Mouse (Mus musculus) heart, adult 9 months (tissue): ENCODE data around the gene Vmn1r185.
"Not testable (repeated sequence)": the region's sequence is repeated elsewhere in the genome, so short reads cannot be mapped to it uniquely, and the experiment has no call there.

ENCODE experiments used
- DNase-seq, 2 experiments: peaks; one replicate each; pipeline ENCODE4 v3.0.0; 2022; ENCODE audit warnings: low spot score in 2 of 2

Gene Vmn1r185

GRCm38 (mm10) chr7:26618364-26618763, at the start of gene Vmn1r185:
TSS of gene Vmn1r185 (minus strand) at chr7:26618464.
- DNase-seq: not testable (repeated sequence)

DNA sequence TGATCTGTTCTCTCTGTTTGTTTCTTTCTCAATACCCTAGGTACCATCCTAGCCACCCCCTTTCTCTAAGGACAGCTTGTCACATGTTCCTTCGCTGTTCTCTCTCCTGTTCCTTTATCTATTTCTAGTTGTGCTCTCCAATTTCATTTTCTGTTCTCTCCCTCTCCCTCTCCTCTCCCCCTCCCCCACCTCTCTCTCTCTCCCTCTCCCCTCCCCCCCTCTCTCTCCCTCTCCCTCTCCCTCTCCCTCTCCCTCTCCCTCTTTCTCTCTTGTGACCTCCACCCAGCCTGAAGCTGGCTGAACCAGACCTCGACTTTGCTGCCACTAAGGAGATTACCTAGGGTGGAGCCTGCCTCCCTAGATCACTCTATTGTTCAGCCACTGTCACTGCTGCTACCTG, 49.2 kb upstream of the Vmn1r185 start:
- DNase-seq: not testable (repeated sequence)

GRCm38 (mm10) chr7:26666011-26666410, 47.7 kb upstream of the Vmn1r185 start:
- no peak for DNase-seq

DNA sequence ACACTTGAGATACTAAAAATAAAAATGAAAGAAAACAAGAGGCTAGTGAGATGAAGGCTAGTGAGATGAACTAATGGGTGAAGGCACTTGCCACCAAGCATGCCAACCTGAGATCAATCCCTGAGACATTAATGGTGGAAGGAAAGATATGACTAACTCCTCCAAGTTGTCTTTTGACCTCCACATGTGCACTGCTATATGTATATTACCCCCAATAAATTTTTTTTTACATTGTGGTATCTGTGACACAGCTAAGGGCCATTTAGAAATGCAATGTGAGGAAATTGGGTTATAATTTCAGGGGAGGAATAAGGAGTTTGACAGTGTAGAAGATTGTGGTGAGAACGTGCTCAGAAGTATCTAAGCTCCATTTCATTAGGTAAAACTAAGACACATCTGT, 28.5 kb downstream of the Vmn1r185 start:
- no peak for DNase-seq

GRCm38 (mm10) chr7:26589077-26589476, 29.2 kb downstream of the Vmn1r185 start:
- no peak for DNase-seq
